Mouse (Mus musculus): ENCODE data around the gene Nebl.

Gene Nebl

GRCm38 (mm10) chr2:17623931-17624330 lies 107.3 kb downstream of the Nebl start:
- DNase-seq (ENCODE audit: low read depth) = no peak

GRCm38 (mm10) chr2:17610259-17610658 lies 121.0 kb downstream of the Nebl start:
- no peak for DNase-seq (ENCODE audit: low read depth)

- DNase-seq (ENCODE audit: low read depth) = no peak
These were observed 127.7 kb downstream of the Nebl start for GRCm38 (mm10) chr2:17603573-17603972.

- DNase-seq (ENCODE audit: low read depth) = no peak
These were observed 130.6 kb downstream of the Nebl start for GRCm38 (mm10) chr2:17600652-17601051.

- no peak for DNase-seq (ENCODE audit: low read depth)
These were observed 131.4 kb downstream of the Nebl start for GRCm38 (mm10) chr2:17599860-17600259.

- no peak for DNase-seq (ENCODE audit: low read depth)
These were observed 133.3 kb downstream of the Nebl start for GRCm38 (mm10) chr2:17597932-17598331.

- DNase-seq (ENCODE audit: low read depth) = no peak
These were observed 141.6 kb downstream of the Nebl start for GRCm38 (mm10) chr2:17589669-17590068.

- DNase-seq (ENCODE audit: low read depth) = no peak
These were observed 145.8 kb downstream of the Nebl start for GRCm38 (mm10) chr2:17585329-17585992.

- DNase-seq (ENCODE audit: low read depth) = no peak
These were observed 155.6 kb downstream of the Nebl start for GRCm38 (mm10) chr2:17575648-17576047.

GRCm38 (mm10) chr2:17571716-17572115 lies 159.5 kb downstream of the Nebl start:
- no peak for DNase-seq (ENCODE audit: low read depth)

- no peak for DNase-seq (ENCODE audit: low read depth)
These were observed 172.1 kb downstream of the Nebl start for GRCm38 (mm10) chr2:17558889-17559742.

GRCm38 (mm10) chr2:17549895-17550558 lies 181.2 kb downstream of the Nebl start:
- no peak for DNase-seq (ENCODE audit: low read depth)

GRCm38 (mm10) chr2:17546354-17546948 lies 184.8 kb downstream of the Nebl start:
- DNase-seq (ENCODE audit: low read depth) = no peak

- DNase-seq (ENCODE audit: low read depth) = no peak
These were observed 191.5 kb downstream of the Nebl start for GRCm38 (mm10) chr2:17539737-17540136.

- no peak for DNase-seq (ENCODE audit: low read depth)
These were observed 192.8 kb downstream of the Nebl start for GRCm38 (mm10) chr2:17538493-17538892.

GRCm38 (mm10) chr2:17531355-17532105 lies 199.7 kb downstream of the Nebl start:
- DNase-seq (ENCODE audit: low read depth) = no peak

GRCm38 (mm10) chr2:17525739-17526526 lies 205.3 kb downstream of the Nebl start:
- DNase-seq (ENCODE audit: low read depth) = no peak

- no peak for DNase-seq (ENCODE audit: low read depth)
These were observed 206.1 kb downstream of the Nebl start for GRCm38 (mm10) chr2:17525211-17525610.

GRCm38 (mm10) chr2:17524205-17524978 lies 206.9 kb downstream of the Nebl start:
- no peak for DNase-seq (ENCODE audit: low read depth)

GRCm38 (mm10) chr2:17523791-17524190 lies 207.5 kb downstream of the Nebl start:
- no peak for DNase-seq (ENCODE audit: low read depth)
